Mouse (Mus musculus) heart, embryonic 15.5 days (tissue): Measurements from ENCODE around the gene Calhm1. TPM values are rescaled to one million over a fixed set of nuclear protein-coding genes. Genes with fewer than 3 reads are reported as not detected.
A peak's percentile ranks its signal among the peaks of the same experiment; 100 is the strongest.

ENCODE experiments used
- ATAC-seq: fragments of 200-750 bp; cut with Nextera tagmentation; replicated peaks from 2 replicates; pipeline ENCODE4 v1.8.0; 2017; ENCODE audit warnings: low read depth, moderate TSS enrichment; ENCODE audit not compliant: insufficient number of reproducible peaks, insufficient read depth, low FRiP score
- H3K27ac ChIP-seq: fragments of 300-500 bp; sonication (generic); 2 replicates; pipeline ENCODE4 v1.5.1; 2015; ENCODE audit warnings: mild to moderate bottlenecking, inconsistent platforms
- H3K27me3 ChIP-seq: fragments of 300-500 bp; sonication (generic); 2 replicates; pipeline ENCODE4 v1.6.1; 2015; ENCODE audit warnings: inconsistent platforms
- H3K36me3 ChIP-seq: fragments of 300-500 bp; sonication (generic); 2 replicates; pipeline ENCODE4 v1.6.1; 2015; ENCODE audit warnings: mild to moderate bottlenecking, inconsistent platforms
- H3K4me1 ChIP-seq: fragments of 300-500 bp; sonication (generic); replicated peaks from 2 replicates; pipeline ENCODE4 v1.6.1; 2015; ENCODE audit warnings: inconsistent platforms
- H3K4me2 ChIP-seq: fragments of 300-500 bp; sonication (generic); 2 replicates; pipeline ENCODE4 v1.6.1; 2015; ENCODE audit warnings: inconsistent platforms, mild to moderate bottlenecking, moderate library complexity
- H3K4me3 ChIP-seq: fragments of 300-500 bp; sonication (generic); 2 replicates; pipeline ENCODE4 v1.5.1; 2015; ENCODE audit warnings: mild to moderate bottlenecking, inconsistent platforms
- H3K9ac ChIP-seq: fragments of 300-500 bp; sonication (generic); 2 replicates; pipeline ENCODE4 v1.6.1; 2015; ENCODE audit warnings: mild to moderate bottlenecking, inconsistent platforms
- H3K9me3 ChIP-seq: fragments of 300-500 bp; sonication (generic); replicated peaks from 2 replicates; pipeline ENCODE4 v1.6.1; 2016; ENCODE audit warnings: inconsistent platforms
- WGBS: fragments of 180-500 bp; shearing (Covaris S2); methylation state at CpG from one replicate; pipeline ENCODE4 v1.1.7; 2015; ENCODE audit warnings: mixed read lengths; 5-methylcytosine and 5-hydroxymethylcytosine counted together
- polyA plus RNA-seq: library from polyadenylated mRNA; unstranded; fragments of >200 nt; fragmentation: Nextera tagmentation; extraction: Ambion mirVana; gene quantifications from 2 replicates; pipeline ENCODE4 v1.2.1, GENCODE M21; 2015

Calhm1 gene
- polyA plus RNA-seq: not detected in 2 replicates

DNA sequence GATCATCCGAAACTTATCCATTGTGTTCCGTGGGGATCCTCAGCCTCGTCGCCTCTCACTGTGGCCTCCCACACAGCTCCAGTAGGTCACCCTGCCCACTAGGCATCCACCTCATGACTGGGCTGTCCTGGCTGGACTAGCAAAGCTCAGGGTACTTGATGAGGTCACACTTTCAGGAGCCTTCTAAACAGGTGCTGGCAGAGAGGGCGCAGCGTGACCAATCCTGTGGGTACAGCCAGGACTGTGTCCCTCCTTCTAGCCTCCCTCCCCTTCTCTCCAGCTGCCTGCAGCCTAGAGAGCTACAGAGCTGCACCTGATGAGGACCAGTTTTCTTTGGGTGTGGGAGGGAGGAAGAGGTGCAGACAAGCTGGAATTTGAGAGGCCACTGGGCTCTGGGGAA is at the start of gene Calhm1:
Gene Calhm1, minus strand, starts transcription at position 101 of the 400 bp plus-strand sequence.
- Histone ChIP-seq H3K27ac (no peak within 1 kb of the TSS), H3K9ac (no peak within 1 kb of the TSS), H3K4me2 (no peak within 1 kb of the TSS), H3K4me3 (no peak within 1 kb of the TSS), H3K27me3 (no peaks in the 10 kb centered on the region), H3K4me1 (no peaks in the 10 kb centered on the region; the same call in none of the 2 replicates), H3K9me3 (no peaks in the 10 kb centered on the region), H3K36me3 (no peaks in the 10 kb centered on the region)
- no peak for ATAC-seq
- WGBS: 80% methylated on average over 6 of the region's 6 CpGs

DNA sequence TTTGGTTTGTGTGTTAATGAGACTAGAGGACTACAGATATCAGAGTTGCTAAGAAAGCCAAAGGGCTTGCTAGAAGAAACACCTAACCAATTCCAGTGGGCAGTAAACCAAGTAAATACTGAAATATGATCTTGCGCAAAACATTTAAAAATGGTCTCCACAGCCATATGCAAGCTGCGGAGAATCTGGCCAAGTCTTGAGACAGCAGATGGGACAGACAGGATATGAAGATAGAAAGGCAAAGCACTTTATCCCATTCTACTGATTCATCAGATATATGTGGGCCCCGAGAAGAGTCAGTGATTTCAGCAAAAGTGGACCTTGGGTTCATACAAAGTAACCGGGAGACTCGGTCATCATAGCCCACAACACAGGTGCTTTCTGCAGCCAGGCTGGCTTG is 48.1 kb upstream of the Calhm1 start:
- H3K9me3 ChIP-seq: no peaks in the 10 kb centered on the region
- no peak for ATAC-seq
- H3K27me3 ChIP-seq: no peaks in the 10 kb centered on the region
- H3K9ac ChIP-seq: no peak overlapping the region
- no peaks in the 10 kb centered on the region for H3K36me3 ChIP-seq
- no peaks in the 10 kb centered on the region for H3K4me1 ChIP-seq
- WGBS: 88% methylated on average over 5 of the region's 5 CpGs
- no peak overlapping the region for H3K4me2 ChIP-seq
- H3K27ac ChIP-seq: no peak overlapping the region
- H3K4me3 ChIP-seq: no peak overlapping the region

DNA sequence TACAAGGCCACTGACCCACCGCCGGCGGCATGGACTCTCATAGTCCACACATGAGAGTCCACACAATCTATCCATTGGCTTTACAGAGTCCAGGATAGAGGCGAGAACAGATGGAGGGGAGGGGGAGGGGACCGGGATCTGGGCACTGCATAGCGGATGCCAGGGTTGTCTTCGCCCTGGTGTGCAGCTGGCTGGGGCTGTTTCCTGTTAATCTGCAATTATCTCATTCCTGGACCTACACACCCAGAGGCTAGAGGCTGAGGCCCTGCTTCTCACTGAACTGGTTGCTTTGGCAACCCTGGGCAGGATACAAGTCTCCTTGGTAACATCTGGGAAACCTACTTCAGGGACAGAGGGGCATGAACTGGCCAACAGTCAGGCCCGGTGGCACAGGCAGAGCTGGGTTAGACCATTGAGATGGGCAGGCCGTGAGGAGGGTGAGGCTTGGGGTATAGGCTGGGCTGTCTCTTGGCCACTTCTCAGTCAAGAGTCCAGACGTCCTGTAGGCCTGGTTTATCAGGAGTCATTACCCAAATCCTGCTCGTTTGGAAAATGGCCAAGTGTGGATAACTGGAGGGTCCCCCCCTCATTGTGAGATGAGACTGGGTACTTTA is 44.6 kb upstream of the Calhm1 start:
- 64% methylated on average over 11 of the region's 11 CpGs for WGBS
- ATAC-seq: peak; percentile 64; the same call in 1 of the 2 replicates

DNA sequence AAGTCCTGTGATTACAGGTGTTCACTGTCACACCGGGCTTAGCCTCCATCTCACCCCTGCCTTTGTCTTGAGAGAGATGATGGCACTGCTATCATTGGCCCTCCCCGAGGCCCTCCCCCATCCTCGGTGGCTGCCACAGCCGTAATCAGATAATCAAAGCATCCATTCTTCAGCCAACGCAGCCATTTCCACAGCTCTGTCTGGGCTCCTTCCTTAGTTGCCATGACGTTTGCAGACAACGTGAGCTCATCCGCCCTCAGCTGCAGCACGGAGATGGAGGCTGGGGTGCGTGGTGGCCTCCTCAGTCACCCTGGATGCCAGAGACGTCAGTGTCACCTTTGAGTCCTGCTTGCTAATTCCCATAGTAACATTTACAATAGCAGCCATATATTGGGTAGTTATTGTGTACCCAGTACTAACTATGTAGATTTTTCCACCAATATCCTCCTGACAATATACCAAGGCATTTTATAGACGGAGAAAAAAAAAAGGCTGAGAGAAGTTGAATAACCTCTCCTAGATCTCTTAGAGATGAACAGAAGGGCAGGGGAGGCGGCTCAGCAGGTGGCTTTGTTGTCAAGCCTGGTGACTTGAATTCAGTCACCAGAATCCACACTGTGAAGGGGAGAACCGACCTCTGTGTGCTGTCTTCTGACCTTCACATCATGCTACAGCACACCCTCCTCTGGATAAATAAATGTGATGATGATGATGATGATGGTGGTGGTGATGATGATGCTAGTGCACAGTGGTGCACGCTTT is 42.6 kb upstream of the Calhm1 start:
- no peak for ATAC-seq
- WGBS: 43% methylated on average over 15 of the region's 15 CpGs
- no peak overlapping the region for H3K27ac ChIP-seq
- H3K4me2 ChIP-seq: no peak overlapping the region
- no peaks in the 10 kb centered on the region for H3K27me3 ChIP-seq
- no peaks in the 10 kb centered on the region for H3K36me3 ChIP-seq
- no peak overlapping the region for H3K4me3 ChIP-seq
- H3K9ac ChIP-seq: no peak overlapping the region
- H3K9me3 ChIP-seq: no peaks in the 10 kb centered on the region
- no peaks in the 10 kb centered on the region for H3K4me1 ChIP-seq

More for the DNA sequence above, 44.6 kb upstream of the Calhm1 start:
- no peaks in the 10 kb centered on the region for H3K27me3 ChIP-seq
- no peak overlapping the region for H3K27ac ChIP-seq
- H3K36me3 ChIP-seq: no peaks in the 10 kb centered on the region
- no peaks in the 10 kb centered on the region for H3K4me1 ChIP-seq
- H3K9me3 ChIP-seq: no peaks in the 10 kb centered on the region
- H3K4me3 ChIP-seq: no peak overlapping the region
- H3K9ac ChIP-seq: no peak overlapping the region
- H3K4me2 ChIP-seq: no peak overlapping the region

DNA sequence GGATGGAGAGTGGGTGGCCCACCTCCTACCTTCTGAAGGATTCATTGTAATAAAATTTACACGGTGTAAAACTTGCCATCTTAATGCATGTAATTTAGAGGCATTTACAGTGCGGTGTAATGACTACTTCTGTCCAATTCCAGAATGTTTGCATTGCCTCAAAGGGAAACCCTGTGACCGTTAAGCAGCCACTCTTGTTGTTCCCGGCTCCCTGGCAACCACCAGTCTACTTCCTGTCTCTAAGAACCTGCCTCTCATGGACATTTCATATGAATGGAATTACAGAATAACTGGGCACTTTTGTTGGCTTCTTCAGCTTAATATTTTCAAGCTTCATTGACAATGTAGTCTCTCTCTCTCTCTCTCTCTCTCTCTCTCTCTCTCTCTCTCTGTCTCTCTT is 40.7 kb upstream of the Calhm1 start:
- no peak for ATAC-seq
- Histone ChIP-seq H3K27me3 (peaks cover 15% of the 10 kb centered on the region), H3K4me1 (peaks cover under 1% of the 10 kb centered on the region; the same call in 1 of the 2 replicates), H3K36me3 (no peaks in the 10 kb centered on the region), H3K4me2 (no peak overlapping the region), H3K27ac (no peak overlapping the region), H3K9ac (no peak overlapping the region), H3K4me3 (no peak overlapping the region), H3K9me3 (no peaks in the 10 kb centered on the region)
- 57% methylated on average over 4 of the region's 4 CpGs for WGBS

DNA sequence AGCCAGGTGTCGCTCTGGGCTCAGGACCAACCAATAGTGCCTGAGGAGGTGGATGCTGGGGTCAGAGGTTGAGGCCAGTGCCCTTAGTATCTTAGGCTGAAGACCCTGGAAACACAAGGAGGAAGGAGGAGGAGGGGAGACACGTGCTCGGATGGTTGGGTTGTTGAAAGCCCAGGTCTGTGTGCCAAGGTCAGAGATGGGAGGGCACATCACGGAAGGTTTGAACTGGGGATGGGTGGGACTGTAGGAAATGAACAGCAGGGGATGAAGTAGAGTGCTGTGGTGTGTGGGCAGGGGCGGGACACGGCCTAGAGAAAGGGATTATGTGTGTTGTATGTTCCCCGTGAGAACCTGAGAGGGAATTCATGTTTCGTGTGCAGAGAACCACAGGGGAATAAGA is 40.2 kb upstream of the Calhm1 start:
- no peak for ATAC-seq
- peaks cover 20% of the 10 kb centered on the region for H3K27me3 ChIP-seq
- no peak overlapping the region for H3K4me3 ChIP-seq
- no peak overlapping the region for H3K9ac ChIP-seq
- peaks cover 6% of the 10 kb centered on the region for H3K4me1 ChIP-seq
- WGBS: 63% methylated on average over 8 of the region's 8 CpGs
- H3K9me3 ChIP-seq: no peaks in the 10 kb centered on the region
- no peaks in the 10 kb centered on the region for H3K36me3 ChIP-seq
- no peak overlapping the region for H3K27ac ChIP-seq
- no peak overlapping the region for H3K4me2 ChIP-seq

DNA sequence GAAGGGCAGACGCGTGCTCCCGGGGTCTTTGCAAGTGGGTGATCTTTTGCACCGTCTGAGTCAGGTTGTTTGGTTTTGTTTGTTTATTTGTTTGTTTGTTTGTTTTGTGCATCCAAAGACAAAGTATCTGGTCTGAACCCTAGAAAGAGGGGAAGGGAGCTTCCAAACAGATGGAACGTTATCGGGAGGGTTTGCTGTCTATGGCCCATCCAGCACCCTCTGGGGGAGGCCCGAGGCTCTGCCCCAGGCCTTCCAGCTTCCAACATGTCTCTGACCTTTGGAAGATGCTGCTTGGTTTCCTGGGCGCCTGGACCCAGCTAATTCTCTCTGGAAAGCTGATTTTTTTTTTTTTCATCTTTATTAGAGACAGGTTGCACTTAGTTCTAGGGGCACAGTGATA is 36.0 kb upstream of the Calhm1 start:
- Histone ChIP-seq H3K9me3 (no peaks in the 10 kb centered on the region), H3K4me3 (no peak overlapping the region), H3K9ac (no peak overlapping the region), H3K27me3 (peaks cover 43% of the 10 kb centered on the region), H3K4me2 (peak overlapping the region; percentile 100; the same call in 1 of the 2 replicates), H3K4me1 (peaks cover 16% of the 10 kb centered on the region), H3K27ac (no peak overlapping the region), H3K36me3 (no peaks in the 10 kb centered on the region)
- no peak for ATAC-seq
- WGBS: 18% methylated on average over 8 of the region's 8 CpGs

DNA sequence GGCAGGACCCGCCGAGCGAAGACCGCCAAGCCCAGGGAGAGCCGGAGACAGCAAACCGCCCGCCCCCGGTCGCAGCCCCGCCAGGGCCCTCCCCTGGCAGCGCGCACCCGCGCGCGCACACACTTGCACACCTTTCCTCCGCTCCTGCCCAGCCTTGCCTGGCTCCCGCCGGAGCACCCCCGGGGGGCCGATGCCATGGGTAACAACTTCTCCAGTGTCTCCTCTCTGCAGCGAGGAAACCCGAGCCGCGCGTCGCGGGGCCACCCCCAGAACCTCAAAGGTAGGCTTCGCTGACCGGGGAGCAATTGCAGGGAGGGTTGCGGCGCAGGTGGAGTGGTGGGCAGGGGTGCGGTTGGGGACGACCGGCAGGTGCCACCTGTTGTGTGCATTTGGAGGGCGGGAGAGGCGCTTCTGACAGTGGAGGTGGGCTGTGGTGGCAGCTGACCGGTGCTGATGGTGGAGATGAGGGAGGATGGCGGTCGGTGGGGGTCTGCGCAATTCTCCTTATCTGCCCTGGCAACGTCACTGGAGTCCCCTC is 35.3 kb upstream of the Calhm1 start:
- Histone ChIP-seq H3K9ac (peak overlapping the region; percentile 70), H3K4me3 (peak overlapping the region; percentile 72), H3K27me3 (peaks cover 43% of the 10 kb centered on the region), H3K4me1 (peaks cover 16% of the 10 kb centered on the region), H3K36me3 (no peaks in the 10 kb centered on the region), H3K9me3 (no peaks in the 10 kb centered on the region), H3K27ac (no peak overlapping the region), H3K4me2 (peak overlapping the region; percentile 100)
- whole genome bisulfite sequencing: under 1% methylated on average over 40 of the region's 42 CpGs
- no peak for ATAC-seq

DNA sequence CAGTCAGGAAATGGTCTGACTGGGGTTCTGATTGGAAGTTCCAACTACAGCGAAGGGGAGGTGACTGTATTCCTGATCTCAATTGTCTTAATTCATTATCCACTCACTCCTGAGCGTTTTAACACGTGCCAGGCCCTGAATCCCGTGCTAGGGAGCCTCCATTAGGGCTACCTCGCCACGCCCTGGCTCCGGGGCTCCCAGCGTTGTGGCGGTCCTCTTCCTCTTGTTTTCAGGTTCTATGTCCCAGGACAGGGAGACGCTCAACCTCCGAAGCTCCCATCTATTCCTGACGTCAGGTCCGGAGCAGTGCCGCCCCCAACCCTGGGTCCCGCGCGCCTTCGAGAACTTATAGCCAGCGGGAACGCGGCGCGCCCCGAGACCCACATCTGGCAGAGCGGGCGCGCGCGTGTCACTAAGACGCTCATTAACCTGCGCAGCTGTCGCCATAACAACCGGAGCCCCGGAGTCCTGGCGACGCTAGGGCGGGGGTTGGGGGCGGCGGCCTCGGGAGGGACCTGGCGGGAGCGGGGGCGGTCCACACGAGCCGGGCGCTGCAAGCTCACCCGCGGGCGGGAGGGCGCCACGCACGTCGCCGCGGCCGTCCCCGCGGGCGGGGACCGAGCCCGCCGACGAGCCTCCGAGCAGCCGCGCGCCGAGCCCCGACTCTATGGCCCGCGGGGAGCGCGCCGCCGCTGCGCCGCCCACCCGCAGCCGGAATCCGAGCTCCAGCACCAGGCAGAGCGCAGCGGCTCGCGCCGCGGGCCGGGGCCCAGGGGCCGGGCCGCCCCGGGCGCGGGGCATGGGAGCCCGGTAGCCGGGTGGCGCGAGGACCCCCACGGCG is 34.6 kb upstream of the Calhm1 start, which contains the start of gene Neurl1a:
Gene Neurl1a, plus strand, starts transcription at position 390 of the 841 bp plus-strand sequence.
- Histone ChIP-seq H3K4me2 (peak within 1 kb of the TSS; percentile 100), H3K27me3 (peaks cover 43% of the 10 kb centered on the region), H3K9me3 (no peaks in the 10 kb centered on the region), H3K27ac (no peak within 1 kb of the TSS), H3K4me3 (peak within 1 kb of the TSS; percentile 72), H3K36me3 (no peaks in the 10 kb centered on the region), H3K9ac (peak within 1 kb of the TSS; percentile 70), H3K4me1 (peaks cover 16% of the 10 kb centered on the region)
- ATAC-seq: peak; percentile 44
- WGBS: under 1% methylated on average over 76 of the region's 98 CpGs

DNA sequence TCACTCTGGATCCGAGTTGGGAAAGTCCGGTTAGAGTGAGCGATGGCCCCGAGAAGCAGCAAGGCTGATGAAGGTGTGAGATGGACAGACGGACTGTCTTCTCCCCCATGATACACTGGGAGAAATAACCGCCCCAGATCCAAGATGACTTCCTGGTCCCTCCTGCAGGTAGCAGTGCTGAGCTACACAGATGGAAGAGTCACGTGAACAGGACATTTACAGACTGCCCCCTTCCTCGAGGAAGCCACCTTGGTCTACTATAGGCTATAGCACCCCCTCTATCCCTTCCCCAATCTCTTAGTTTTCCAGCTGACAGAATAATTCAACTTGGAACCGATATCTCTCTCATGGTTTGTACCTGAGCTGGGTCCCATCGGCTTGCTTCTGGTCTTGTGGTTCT is 33.9 kb upstream of the Calhm1 start:
- WGBS: 19% methylated on average over 10 of the region's 10 CpGs
- no peak overlapping the region for H3K9ac ChIP-seq
- H3K4me3 ChIP-seq: peak overlapping the region; percentile 72
- H3K4me2 ChIP-seq: peak overlapping the region; percentile 100
- H3K27ac ChIP-seq: no peak overlapping the region
- no peak for ATAC-seq
- peaks cover 16% of the 10 kb centered on the region for H3K4me1 ChIP-seq
- H3K9me3 ChIP-seq: no peaks in the 10 kb centered on the region
- peaks cover 43% of the 10 kb centered on the region for H3K27me3 ChIP-seq
- no peaks in the 10 kb centered on the region for H3K36me3 ChIP-seq
